Mouse (Mus musculus) testis, adult 2 months (tissue): ENCODE data around the gene Ubxn1. TPM values are rescaled to one million over a fixed set of nuclear protein-coding genes. Genes with fewer than 3 reads are reported as not detected.

Experiments
- H3K27ac ChIP-seq: fragments of 200-500 bp; 2 replicates; pipeline ENCODE4 v1.5.1; 2012; ENCODE audit warnings: low read depth, low read length; ENCODE audit not compliant: control insufficient read depth, insufficient read depth
- H3K27me3 ChIP-seq: fragments of 200-500 bp; 2 replicates; pipeline ENCODE4 v1.6.1; 2012; ENCODE audit warnings: mild to moderate bottlenecking, low read length, moderate library complexity; ENCODE audit not compliant: control insufficient read depth, insufficient read depth
- H3K36me3 ChIP-seq: fragments of 200-500 bp; 2 replicates; pipeline ENCODE4 v1.6.1; 2012; ENCODE audit warnings: mild to moderate bottlenecking, low read length; ENCODE audit not compliant: control insufficient read depth, insufficient read depth
- H3K4me1 ChIP-seq: fragments of 200-500 bp; 2 replicates; pipeline ENCODE4 v1.6.1; 2012; ENCODE audit warnings: low read length; ENCODE audit not compliant: control insufficient read depth, insufficient read depth
- H3K4me3 ChIP-seq: fragments of 200-500 bp; 2 replicates; pipeline ENCODE4 v1.5.1; 2012; ENCODE audit warnings: low read depth, mild to moderate bottlenecking, low read length, moderate library complexity, mixed read lengths; ENCODE audit not compliant: control insufficient read depth
- CTCF ChIP-seq: fragments of 200-500 bp; IDR thresholded peaks from 2 replicates; pipeline ENCODE4 v1.5.1; 2012; ENCODE audit warnings: low read depth, mild to moderate bottlenecking, inconsistent platforms, low read length, moderate library complexity; ENCODE audit not compliant: control insufficient read depth, insufficient read depth, insufficient replicate concordance
- POLR2A ChIP-seq: fragments of 200-500 bp; IDR thresholded peaks from 2 replicates; pipeline ENCODE4 v1.6.1; 2012; ENCODE audit warnings: low read depth, mild to moderate bottlenecking, inconsistent platforms, low read length, moderate library complexity; ENCODE audit not compliant: control insufficient read depth
- polyA plus RNA-seq: library from polyadenylated mRNA; depleted of rRNA; stranded (reverse); fragments of >200 nt; gene quantifications from 2 replicates; pipeline ENCODE4 v1.2.3, GENCODE M21; 2012; rRNA removed

Ubxn1 gene
- polyA plus RNA-seq, 1 experiment = 83.7 TPM

GRCm38 (mm10) chr19:8919000-8919399 is 47.7 kb downstream of the Ubxn1 start:
- Histone ChIP-seq H3K27me3 (no peaks in the 10 kb centered on the region), H3K4me3 (no peak overlapping the region), H3K36me3 (peaks cover 3% of the 10 kb centered on the region; the same call in 1 of the 2 replicates), H3K27ac (no peak overlapping the region), H3K4me1 (peaks cover 8% of the 10 kb centered on the region)
- TF ChIP-seq POLR2A (no peak), CTCF (no peak)

- H3K36me3 ChIP-seq = peaks cover 3% of the 10 kb centered on the region; the same call in 1 of the 2 replicates
- H3K4me3 ChIP-seq = peak overlapping the region; percentile 88; the same call in 1 of the 2 replicates
- H3K27me3 ChIP-seq = no peaks in the 10 kb centered on the region
- peak overlapping the region; percentile 88 for H3K27ac ChIP-seq
- TF ChIP-seq CTCF = no peak
- no peak for TF ChIP-seq POLR2A
- peaks cover 8% of the 10 kb centered on the region for H3K4me1 ChIP-seq
Measured at GRCm38 (mm10) chr19:8919684-8920072, 48.4 kb downstream of the Ubxn1 start.

DNA sequence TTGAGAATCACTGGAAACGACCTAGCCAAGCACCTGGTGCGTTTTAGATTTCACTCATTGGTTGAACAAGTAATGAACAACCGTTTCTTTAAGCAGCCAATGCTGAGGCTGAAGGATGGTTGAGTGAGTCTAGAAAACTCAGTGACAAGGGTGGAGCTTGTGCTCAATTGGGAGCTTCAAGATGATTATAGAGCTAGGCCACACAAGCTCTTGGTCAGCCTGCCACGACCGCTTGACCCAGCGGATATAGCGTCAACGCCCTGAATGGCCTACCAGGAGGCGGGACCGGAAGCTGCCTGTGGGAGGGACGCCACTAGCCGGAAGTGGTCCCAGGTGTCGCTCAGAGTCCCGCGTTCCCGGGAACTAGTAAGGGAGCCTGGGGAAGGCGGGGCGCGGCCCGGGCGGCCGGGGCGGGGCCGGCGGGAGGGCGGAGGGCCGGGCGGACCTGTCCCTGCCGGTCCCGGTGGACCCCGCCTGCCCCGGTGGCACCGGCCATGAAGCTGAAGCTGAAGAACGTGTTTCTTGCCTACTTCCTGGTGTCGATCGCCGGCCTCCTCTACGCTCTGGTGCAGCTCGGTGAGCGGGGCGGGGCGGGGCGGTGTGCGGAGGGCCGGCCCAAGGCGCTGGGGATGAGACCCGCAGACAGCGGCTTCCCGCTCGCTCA is 48.9 kb downstream of the Ubxn1 start, which contains the start of gene B3gat3:
B3gat3 (plus strand) TSS at position 302 of the 664 bp plus-strand sequence.
- no peaks in the 10 kb centered on the region for H3K27me3 ChIP-seq
- TF ChIP-seq CTCF (no peak), POLR2A (peak; percentile 98)
- H3K36me3 ChIP-seq = peaks cover under 1% of the 10 kb centered on the region; the same call in 1 of the 2 replicates
- H3K4me1 ChIP-seq = peaks cover 8% of the 10 kb centered on the region
- peak within 1 kb of the TSS; percentile 88 for H3K4me3 ChIP-seq
- H3K27ac ChIP-seq = peak within 1 kb of the TSS; percentile 88

DNA sequence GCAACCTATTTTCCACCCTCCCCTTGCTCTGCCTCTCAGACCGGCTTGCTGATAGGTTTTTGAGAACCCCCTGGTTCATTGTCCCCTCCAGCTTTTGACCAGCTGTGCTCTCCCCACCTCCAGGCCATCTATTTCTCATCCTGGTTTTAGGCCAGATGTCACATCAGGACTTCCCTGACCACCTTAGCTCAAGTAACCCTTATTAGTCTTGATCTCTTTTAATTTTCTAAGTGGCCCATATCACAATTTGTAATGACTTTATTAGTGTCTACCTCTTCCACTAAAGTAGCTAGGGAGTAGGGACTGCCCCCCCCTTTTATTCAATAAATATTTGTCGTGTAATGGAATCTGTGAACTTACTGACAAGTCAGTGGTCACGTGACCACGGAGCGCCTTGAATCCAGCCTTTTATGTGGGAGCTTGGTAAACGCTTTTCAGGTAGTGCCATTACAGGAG is 49.6 kb downstream of the Ubxn1 start:
- Histone ChIP-seq H3K36me3 (no peaks in the 10 kb centered on the region), H3K4me1 (peaks cover 8% of the 10 kb centered on the region), H3K27me3 (no peaks in the 10 kb centered on the region), H3K4me3 (peak overlapping the region; percentile 88), H3K27ac (peak overlapping the region; percentile 24)
- TF ChIP-seq POLR2A = no peak
- TF ChIP-seq CTCF = no peak

- Histone ChIP-seq H3K27me3 (no peaks in the 10 kb centered on the region), H3K27ac (no peak overlapping the region), H3K4me1 (peaks cover 8% of the 10 kb centered on the region), H3K36me3 (no peaks in the 10 kb centered on the region), H3K4me3 (no peak overlapping the region)
- TF ChIP-seq CTCF (no peak), POLR2A (no peak)
Measured at GRCm38 (mm10) chr19:8921741-8922140, 50.4 kb downstream of the Ubxn1 start.

Other genes starting within 250 kb of the Ubxn1 start
- 0.58 and 0.99 TPM in 2 replicates for gene Chrm1, start 207.7 kb upstream of the Ubxn1 start, polyA plus RNA-seq
- gene Slc3a2, start 148.1 kb upstream of the Ubxn1 start, polyA plus RNA-seq = 111 and 121 TPM in 2 replicates
- 18.3 and 21.8 TPM in 2 replicates for gene Wdr74, start 135.7 kb upstream of the Ubxn1 start, polyA plus RNA-seq
- gene 1700092M07Rik, start 130.8 kb upstream of the Ubxn1 start, polyA plus RNA-seq = 670 and 676 TPM in 2 replicates
- gene Stx5a, start 130.1 kb upstream of the Ubxn1 start, polyA plus RNA-seq = 61.5 and 62.8 TPM in 2 replicates
- gene Nxf1, start 114.4 kb upstream of the Ubxn1 start, polyA plus RNA-seq = 166 and 174 TPM in 2 replicates
- gene Tmem223, start 100.5 kb upstream of the Ubxn1 start, polyA plus RNA-seq = 15.8 and 17.0 TPM in 2 replicates
- 29.7 and 30.8 TPM in 2 replicates for gene Tmem179b, start 97.0 kb upstream of the Ubxn1 start, polyA plus RNA-seq
- gene Taf6l, start 85.1 kb upstream of the Ubxn1 start, polyA plus RNA-seq = 28.1 and 36.2 TPM in 2 replicates
- 38.4 and 48.4 TPM in 2 replicates for gene Polr2g, start 72.9 kb upstream of the Ubxn1 start, polyA plus RNA-seq
- gene Zbtb3, start 68.9 kb upstream of the Ubxn1 start, polyA plus RNA-seq = 40.5 and 44.2 TPM in 2 replicates
- 6.8 and 7.9 TPM in 2 replicates for gene Ttc9c, start 52.2 kb upstream of the Ubxn1 start, polyA plus RNA-seq
- 12.9 and 14.9 TPM in 2 replicates for gene Hnrnpul2, start 51.5 kb upstream of the Ubxn1 start, polyA plus RNA-seq
- gene AC129217.1, start 41.7 kb upstream of the Ubxn1 start, polyA plus RNA-seq = 0.64 and 1.9 TPM in 2 replicates
- 743 and 750 TPM in 2 replicates for gene Bscl2, start 34.0 kb upstream of the Ubxn1 start, polyA plus RNA-seq
- gene Gng3, start 32.3 kb upstream of the Ubxn1 start, polyA plus RNA-seq = 2.0 and 2.4 TPM in 2 replicates
- 0.37 and 0.40 TPM in 2 replicates for gene Lrrn4cl, start 20.7 kb upstream of the Ubxn1 start, polyA plus RNA-seq
- gene Uqcc3, start 9.4 kb downstream of the Ubxn1 start, polyA plus RNA-seq = 40.0 and 41.0 TPM in 2 replicates
- 1.1 and 1.9 TPM in 2 replicates for gene Lbhd1, start 12.2 kb downstream of the Ubxn1 start, polyA plus RNA-seq
- gene Gm49403, start 12.4 kb downstream of the Ubxn1 start, polyA plus RNA-seq = not detected in 2 replicates
- gene 1810009A15Rik, start 17.4 kb downstream of the Ubxn1 start, polyA plus RNA-seq = 48.2 and 48.4 TPM in 2 replicates
- gene Gm49416, start 17.4 kb downstream of the Ubxn1 start, polyA plus RNA-seq = 1.1 TPM in 1 of 2 replicates, not detected in the other
- 6.6 and 6.7 TPM in 2 replicates for gene Ints5, start 21.5 kb downstream of the Ubxn1 start, polyA plus RNA-seq
- gene Ganab, start 26.6 kb downstream of the Ubxn1 start, polyA plus RNA-seq = 49.9 and 57.0 TPM in 2 replicates
- gene B3gat3, start 48.9 kb downstream of the Ubxn1 start, polyA plus RNA-seq = 19.5 and 20.4 TPM in 2 replicates
- gene Rom1, start 57.9 kb downstream of the Ubxn1 start, polyA plus RNA-seq = 11.6 and 13.7 TPM in 2 replicates
- 4.9 and 5.7 TPM in 2 replicates for gene Eml3, start 58.1 kb downstream of the Ubxn1 start, polyA plus RNA-seq
- 14.0 and 14.5 TPM in 2 replicates for gene Mta2, start 70.4 kb downstream of the Ubxn1 start, polyA plus RNA-seq
- 38.2 and 38.6 TPM in 2 replicates for gene Tut1, start 82.4 kb downstream of the Ubxn1 start, polyA plus RNA-seq
- 442 and 506 TPM in 2 replicates for gene Eef1g, start 95.5 kb downstream of the Ubxn1 start, polyA plus RNA-seq
- 1.6 and 2.3 TPM in 2 replicates for gene Ahnak, start 117.8 kb downstream of the Ubxn1 start, polyA plus RNA-seq
- 0.41 TPM in 1 of 2 replicates, not detected in the other for gene Scgb1a1, start 216.5 kb downstream of the Ubxn1 start, polyA plus RNA-seq